Mouse (Mus musculus): ENCODE results near the gene Eme2. TPM values are rescaled to one million over a fixed set of nuclear protein-coding genes. Genes with fewer than 3 reads are reported as not detected.

The Eme2 gene
- total RNA-seq, 1 experiment from 2014 or later = 22.7 TPM

DNA sequence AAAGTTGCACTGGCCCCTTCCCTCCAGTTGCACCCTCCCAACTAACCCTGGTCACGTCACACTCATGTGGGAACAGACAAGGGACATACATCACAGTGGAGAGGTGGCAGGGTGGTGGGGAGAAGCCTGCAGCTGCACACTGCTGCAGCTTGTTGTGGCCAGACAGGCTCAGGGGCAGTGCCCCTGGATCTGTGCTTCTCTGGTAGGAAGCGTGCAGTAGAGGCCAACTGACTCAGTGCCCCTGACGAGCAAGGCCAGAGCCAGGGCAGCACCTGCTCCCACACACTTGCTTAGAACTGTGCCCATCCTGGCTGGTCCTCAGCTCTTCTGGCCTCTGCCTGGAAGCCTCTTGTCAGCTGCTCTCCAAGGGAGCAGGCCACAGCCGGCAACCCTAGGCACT, 2.7 kb upstream of the Eme2 start:
- ATAC-seq (replicated peaks; ENCODE audit: low read depth, poor library complexity, severe bottlenecking) = no peak

DNA sequence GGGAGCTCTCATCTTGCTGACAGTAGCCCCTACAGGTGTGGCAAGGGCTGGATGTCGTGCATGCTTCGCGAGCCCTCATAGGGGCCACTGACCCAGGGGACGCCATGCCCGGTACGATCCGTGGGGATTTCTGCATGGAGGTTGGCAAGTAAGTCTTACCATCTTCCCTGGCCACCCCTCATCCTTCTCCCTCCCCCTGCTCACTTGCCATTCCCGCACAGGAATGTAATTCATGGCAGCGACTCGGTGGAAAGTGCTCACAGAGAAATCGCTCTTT, 2.0 kb upstream of the Eme2 start:
- ATAC-seq (replicated peaks; ENCODE audit: low read depth, poor library complexity, severe bottlenecking) = no peak

- peak; percentile 45 for ATAC-seq (replicated peaks; ENCODE audit: low read depth, poor library complexity, severe bottlenecking)
Measured at GRCm38 (mm10) chr17:24896241-24896992, 1.5 kb upstream of the Eme2 start, which contains the start of gene Nme3. Gene Nme3 (plus strand): TSS chr17:24896500.

DNA sequence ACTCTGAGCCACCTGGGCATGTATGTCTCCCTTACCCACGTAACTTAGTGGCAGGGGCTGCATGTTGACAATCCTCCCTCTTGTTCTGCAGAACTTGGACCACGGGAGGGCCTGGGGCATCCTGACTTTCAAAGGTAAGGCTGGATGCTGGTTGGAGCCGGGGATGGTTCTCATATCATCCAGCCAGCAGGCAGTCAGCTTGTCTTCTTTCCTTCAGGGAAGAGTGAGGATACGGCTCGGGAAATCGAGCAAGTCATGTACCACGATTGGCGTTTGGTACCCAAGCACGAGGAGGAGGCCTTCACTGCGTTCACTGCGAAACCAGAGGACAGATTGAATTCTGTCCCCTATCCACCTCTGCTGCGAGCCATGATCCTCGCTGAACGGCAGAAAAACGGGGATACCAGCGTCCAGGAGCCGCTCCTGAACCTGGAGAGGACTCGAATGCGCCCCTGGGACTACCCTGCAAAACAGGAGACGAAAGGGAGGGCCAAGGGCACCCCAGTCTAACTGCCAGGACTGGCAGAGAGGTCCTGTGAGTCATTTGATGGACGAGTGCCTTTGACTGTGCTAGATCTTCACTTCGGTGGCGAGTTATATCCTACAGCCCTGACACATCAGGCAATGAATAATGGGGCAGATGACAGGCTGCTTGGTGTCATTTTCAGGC, 819 bp upstream of the Eme2 start:
- ATAC-seq (replicated peaks; ENCODE audit: low read depth, poor library complexity, severe bottlenecking) = peak; percentile 4; the same call in 1 of the 2 replicates

DNA sequence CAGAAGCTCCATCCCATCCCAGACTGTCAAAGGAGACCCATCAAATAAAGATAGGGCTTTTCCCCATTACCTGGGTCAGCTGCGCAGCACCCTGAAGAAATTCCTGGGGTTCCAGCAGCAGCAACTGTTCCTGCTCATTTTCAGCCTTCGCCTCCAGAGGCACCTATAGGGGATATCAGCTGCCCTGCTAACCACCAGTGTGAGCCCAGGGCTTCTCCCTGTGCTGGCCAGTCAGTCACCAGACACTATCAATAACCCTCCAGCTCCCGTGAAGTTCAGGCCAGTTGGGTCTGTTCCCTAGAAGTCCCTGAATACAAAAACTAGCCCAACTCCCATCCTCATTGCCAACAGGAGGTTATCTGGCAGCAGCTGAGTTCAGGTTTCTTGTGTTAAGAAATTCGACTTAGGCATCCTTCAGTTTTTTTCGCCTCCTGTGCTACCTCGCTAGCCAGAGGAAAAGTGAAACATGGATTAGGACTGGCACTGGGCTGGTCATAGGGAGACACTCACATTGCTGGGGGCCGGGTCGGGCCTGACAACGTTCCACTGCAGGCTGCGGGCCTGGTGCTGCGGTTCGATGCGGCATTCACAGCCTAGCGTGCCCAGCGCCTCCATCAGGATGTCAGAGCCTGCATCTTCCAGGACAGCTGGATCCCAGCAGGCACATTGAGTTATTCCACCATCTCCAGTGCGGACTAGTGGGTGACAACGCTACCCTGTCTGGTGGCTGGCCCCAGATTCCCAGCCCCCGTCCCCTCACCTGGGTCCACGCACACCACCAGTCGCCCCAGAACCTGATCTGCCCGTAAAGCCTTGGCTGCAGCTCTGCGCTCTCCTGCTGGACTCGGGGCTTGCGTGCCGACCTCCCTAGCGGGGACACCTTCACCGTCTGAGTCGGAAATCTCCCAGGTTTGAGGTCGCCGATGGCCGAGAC, 559 bp downstream of the Eme2 start:
- peak; percentile 8; the same call in 1 of the 2 replicates for ATAC-seq (replicated peaks; ENCODE audit: low read depth, poor library complexity, severe bottlenecking)

- ATAC-seq (replicated peaks; ENCODE audit: low read depth, poor library complexity, severe bottlenecking) = no peak
Measured at GRCm38 (mm10) chr17:24893276-24893675, 1.6 kb downstream of the Eme2 start.

- no peak for ATAC-seq (replicated peaks; ENCODE audit: low read depth, poor library complexity, severe bottlenecking)
Measured at GRCm38 (mm10) chr17:24892785-24893184, 2.1 kb downstream of the Eme2 start.

DNA sequence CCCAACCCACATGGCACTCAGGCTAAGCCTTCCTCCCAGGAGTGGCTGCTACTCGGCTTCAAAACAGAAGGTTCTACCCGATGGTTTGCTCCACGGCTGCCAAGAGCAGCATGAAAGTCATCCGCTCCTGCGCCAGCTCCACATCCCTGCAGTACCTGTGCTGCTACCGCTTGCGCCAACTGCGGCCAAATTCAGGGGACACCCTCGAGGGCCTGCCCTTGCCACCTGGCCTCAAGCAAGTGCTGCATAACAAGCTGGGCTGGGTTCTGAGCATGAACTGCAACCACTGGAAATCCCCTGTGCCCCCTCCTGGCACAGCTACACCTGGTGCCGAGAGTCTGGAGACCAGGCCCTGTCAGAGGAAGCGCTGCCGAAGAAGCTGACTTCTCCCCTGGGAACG, 3.6 kb downstream of the Eme2 start:
- ATAC-seq (replicated peaks; ENCODE audit: low read depth, poor library complexity, severe bottlenecking) = no peak

DNA sequence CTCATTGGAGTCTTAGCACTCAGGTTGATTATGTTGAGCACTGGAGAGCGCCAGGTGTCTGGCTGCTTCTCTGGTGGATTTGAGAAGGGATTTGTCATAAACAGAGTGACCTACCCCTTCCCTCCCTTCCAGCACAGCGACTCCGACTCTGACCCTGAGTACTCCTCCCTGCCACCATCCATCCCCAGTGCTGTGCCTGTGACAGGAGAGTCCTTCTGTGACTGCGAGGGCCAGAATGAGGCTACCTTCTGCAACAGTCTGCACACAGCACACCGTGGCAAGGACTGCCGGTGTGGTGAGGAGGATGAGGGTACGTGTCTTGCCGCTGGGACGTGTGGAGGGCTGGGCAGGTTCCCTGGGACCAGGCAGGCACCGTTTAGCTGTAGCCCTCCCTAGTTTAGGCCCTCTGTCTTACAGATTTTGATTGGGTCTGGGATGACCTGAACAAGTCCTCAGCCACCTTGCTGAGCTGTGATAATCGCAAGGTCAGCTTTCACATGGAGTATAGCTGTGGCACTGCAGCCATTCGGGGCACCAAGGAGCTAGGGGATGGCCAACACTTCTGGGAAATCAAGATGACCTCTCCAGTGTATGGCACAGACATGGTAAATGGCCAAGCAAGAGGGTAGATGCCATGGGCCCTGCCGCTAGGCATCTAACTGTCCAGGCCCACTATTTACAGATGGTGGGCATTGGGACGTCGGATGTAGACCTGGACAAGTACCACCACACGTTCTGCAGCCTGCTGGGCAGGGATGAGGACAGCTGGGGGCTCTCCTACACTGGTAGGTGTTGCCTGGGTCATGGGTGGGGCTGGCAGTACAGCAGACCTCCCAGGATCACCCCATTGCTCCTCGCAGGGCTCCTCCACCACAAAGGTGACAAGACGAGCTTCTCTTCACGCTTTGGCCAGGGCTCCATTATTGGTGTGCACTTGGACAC, 4.5 kb downstream of the Eme2 start:
- no peak for ATAC-seq (replicated peaks; ENCODE audit: low read depth, poor library complexity, severe bottlenecking)

DNA sequence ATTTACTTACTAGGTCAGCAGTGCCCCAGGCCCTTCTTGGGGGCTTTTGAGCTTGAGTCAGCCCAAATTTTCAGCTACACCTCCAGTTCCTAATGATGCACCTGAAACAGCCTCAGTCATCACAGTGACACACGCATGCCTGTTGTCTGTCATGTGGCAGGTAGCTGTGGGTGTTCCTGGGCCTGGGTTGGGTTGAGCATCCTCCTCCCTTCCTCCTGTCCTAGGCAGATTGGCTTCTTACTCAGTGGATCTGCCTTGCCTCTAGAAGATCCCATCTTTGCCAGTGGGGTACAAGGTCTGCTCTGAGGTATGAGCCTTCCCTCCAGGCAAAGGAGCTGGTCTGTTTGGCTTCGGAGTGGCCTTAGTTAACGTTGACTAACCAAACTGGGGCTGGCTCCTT, 6.0 kb downstream of the Eme2 start:
- no peak for ATAC-seq (replicated peaks; ENCODE audit: low read depth, poor library complexity, severe bottlenecking)

DNA sequence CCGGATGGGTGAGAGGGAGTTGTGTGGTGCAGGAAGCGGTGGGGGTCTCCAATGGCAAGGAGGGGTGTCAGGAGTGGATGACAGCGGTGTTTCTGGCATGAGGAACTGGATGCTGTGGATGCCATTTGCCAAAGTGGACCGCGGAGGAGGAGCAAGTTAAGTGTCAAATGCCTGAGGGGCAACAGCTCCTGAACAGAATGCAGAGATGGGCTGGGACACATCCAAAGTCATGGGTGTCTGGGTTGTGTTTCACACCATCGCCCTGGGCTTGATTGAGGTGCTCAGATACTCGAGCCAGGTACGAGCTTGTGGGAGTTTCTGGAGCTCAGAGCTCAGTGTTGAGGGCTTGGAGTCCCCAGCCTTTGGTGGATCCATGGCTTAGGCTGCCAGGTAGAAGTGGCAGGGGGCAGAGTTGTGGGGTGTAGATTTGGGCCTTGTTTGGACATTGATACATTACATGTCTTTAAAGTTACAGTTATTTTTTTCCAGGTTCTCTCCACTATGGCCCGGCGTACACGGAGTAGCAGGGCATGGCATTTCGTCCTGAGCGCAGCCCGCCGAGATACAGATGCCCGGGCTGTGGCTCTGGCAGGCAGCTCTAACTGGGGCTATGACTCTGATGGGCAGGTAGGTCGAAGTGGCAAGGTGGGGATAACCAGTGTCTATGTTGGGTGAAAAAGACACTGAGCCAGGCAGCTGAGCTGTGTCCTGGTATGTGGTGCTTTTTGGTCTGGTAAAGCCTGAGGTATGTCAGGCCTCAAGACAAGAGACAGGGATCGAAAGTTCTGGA, 7.4 kb downstream of the Eme2 start:
- no peak for ATAC-seq (replicated peaks; ENCODE audit: low read depth, poor library complexity, severe bottlenecking)

DNA sequence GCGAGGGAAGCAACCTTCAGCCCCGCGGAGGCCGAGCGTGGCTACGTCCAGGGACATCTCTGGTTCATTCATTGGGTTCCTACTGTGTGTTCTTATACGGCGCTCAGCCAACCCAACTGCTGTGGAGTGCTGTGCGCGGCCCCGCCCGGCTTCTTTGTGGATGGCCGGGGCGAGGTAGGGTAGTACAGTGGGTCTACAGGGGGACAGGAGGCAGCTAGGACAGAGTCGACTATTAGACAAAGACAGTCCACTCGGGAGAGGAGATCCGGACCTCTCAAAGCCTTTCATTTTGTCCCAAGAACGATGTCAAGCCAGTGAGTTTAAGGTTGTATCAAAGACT, 8.0 kb downstream of the Eme2 start:
- ATAC-seq (replicated peaks; ENCODE audit: low read depth, poor library complexity, severe bottlenecking) = no peak

- ATAC-seq (replicated peaks; ENCODE audit: low read depth, poor library complexity, severe bottlenecking) = peak; percentile 93
Measured at GRCm38 (mm10) chr17:24886134-24886931, 8.6 kb downstream of the Eme2 start, which contains the start of the genes Nubp2 and Spsb3. Gene Nubp2 (minus strand): TSS chr17:24886349. Gene Spsb3 (plus strand): TSS chr17:24886643.

DNA sequence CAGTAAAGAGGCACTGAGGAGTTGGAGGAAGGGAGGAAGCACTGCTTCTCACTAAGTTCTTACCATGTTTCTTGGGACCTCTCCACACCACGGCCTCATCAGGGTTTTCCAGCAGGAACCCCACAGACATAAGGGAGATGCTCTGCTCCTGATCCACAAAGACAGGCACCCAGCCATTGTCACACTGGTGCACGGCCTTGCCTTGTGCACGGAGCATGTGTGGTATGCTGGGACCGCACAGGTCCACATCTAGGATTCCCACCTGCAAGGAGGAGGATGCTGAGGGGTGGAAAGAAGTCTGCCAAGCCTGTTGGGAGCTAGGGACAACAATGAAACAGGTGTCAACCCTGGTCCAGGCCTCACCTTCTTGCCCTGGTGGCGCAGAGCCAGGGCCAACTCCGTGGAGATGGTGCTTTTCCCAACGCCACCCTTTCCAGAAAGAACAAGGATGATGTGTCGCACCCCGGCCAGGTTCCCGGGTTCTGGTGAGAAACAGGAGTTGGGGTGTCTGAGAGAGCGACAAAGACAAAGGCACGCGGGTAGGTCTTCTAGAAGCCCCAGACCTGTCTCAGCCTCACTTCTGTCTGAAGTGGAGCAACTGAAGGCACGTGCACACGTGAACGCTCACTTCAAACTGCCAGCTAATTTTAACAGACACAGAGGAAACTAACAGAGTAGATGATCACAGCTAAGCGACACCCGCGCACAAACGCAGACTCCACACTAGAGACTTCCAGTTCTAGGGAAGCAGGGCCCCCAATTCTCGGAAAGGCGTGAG, 9.3 kb downstream of the Eme2 start:
- no peak for ATAC-seq (replicated peaks; ENCODE audit: low read depth, poor library complexity, severe bottlenecking)

DNA sequence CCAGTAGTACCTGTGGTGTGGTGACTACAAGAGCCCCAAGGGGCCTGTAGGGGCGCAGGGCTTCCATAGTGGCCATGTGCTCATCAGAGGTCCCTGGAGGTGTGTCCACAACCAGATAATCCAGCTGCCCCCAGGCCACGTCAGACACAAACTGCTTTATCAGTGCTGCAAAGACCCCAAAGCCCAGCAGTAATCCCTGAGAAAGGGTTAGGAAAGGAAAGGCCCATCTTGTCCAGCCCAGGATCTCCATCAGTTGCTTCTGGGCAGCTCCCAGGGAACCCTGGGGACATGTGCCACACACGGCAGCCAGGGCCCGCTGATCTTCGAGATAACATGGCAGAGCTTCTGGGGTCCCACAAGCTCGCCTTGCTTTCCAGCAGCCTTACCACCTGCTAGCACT, 10.5 kb downstream of the Eme2 start:
- no peak for ATAC-seq (replicated peaks; ENCODE audit: low read depth, poor library complexity, severe bottlenecking)

DNA sequence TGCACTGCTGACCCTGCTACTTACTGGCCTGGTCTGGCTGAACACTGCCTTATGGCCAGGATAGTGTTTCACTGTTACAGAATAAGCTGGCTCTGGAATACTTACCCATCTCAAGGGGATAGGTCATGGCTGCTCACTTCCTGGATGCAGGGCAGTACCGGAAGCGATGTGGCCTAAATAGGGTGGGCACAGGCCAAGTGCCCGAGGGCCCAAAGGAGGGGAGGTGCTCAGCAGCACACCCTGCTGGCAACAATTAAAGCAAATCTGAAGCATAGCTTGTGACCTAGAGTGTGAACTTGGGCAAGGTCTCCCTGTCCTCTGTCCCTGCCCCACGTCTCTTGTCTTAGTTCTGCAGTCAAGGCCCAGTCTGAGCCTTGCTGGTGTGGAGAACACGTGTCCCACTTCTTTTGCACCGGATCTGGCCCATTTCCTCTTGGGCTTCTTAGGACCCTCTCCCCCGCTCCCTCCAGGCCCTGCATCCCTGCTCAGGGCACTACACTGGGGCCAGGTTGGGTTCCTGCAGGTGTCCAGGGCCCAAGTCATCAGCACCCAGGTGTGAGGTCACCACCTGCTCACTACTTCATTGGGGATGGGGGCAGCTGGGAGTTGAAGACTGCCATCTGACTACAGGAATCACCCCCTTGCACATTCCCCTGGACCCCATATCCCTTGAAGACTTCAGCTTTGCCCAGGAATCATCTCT, 13.0 kb downstream of the Eme2 start:
- ATAC-seq (replicated peaks; ENCODE audit: low read depth, poor library complexity, severe bottlenecking) = peak; percentile 43

- no peak for ATAC-seq (replicated peaks; ENCODE audit: low read depth, poor library complexity, severe bottlenecking)
Measured at GRCm38 (mm10) chr17:24878531-24878930, 16.4 kb downstream of the Eme2 start.

Measured in common myeloid progenitor, adult 5-6 weeks (primary cell).